Mouse (Mus musculus) hindbrain, postnatal 0 days (tissue): ENCODE measurements around the gene Zfp689. TPM values are rescaled to one million over a fixed set of nuclear protein-coding genes. Genes with fewer than 3 reads are reported as not detected.

Source experiments
- ATAC-seq: fragments of 200-750 bp; cut with Nextera tagmentation; 2 replicates; pipeline ENCODE4 v1.8.0; 2017; ENCODE audit warnings: mild to moderate bottlenecking, moderate TSS enrichment, moderate library complexity
- DNase-seq: peaks from one replicate; pipeline ENCODE4 v3.0.0-alpha.2; 2015; ENCODE audit warnings: low spot score
- H3K27ac ChIP-seq: fragments of 300-500 bp; sonication (generic); 2 replicates; pipeline ENCODE4 v1.5.1; 2014; ENCODE audit warnings: mild to moderate bottlenecking
- H3K27me3 ChIP-seq: fragments of 300-500 bp; sonication (generic); 2 replicates; pipeline ENCODE4 v1.6.1; 2014; ENCODE audit warnings: low read length, mixed read lengths; ENCODE audit not compliant: insufficient read depth
- H3K36me3 ChIP-seq: fragments of 300-500 bp; sonication (generic); 2 replicates; pipeline ENCODE4 v1.6.1; 2014; ENCODE audit warnings: low read length, mixed read lengths; ENCODE audit not compliant: insufficient read depth
- H3K4me1 ChIP-seq: fragments of 300-500 bp; sonication (generic); 2 replicates; pipeline ENCODE4 v1.6.1; 2014; ENCODE audit warnings: antibody characterized with exemption, low read length, mixed read lengths; ENCODE audit not compliant: insufficient read depth
- H3K4me2 ChIP-seq: fragments of 300-500 bp; sonication (generic); 2 replicates; pipeline ENCODE4 v1.6.1; 2014; ENCODE audit warnings: low read depth, mild to moderate bottlenecking, low read length, moderate library complexity, mixed read lengths
- H3K4me3 ChIP-seq: fragments of 300-500 bp; sonication (generic); 2 replicates; pipeline ENCODE4 v1.5.1; 2014; ENCODE audit warnings: low read length
- H3K9ac ChIP-seq: fragments of 300-500 bp; sonication (generic); replicated peaks from 2 replicates; pipeline ENCODE4 v1.6.1; 2014; ENCODE audit warnings: mild to moderate bottlenecking, low read length, moderate library complexity, mixed read lengths
- H3K9me3 ChIP-seq: fragments of 300-500 bp; sonication (generic); 2 replicates; pipeline ENCODE4 v1.6.1; 2016; ENCODE audit warnings: low read length, mixed read lengths
- CTCF ChIP-seq: IDR thresholded peaks from 2 replicates; pipeline ENCODE4 v1.5.1; 2016; ENCODE audit warnings: antibody characterized with exemption, control low read depth, low read depth
- WGBS: fragments of 180-500 bp; shearing (Covaris S2); extraction: QIAGEN DNeasy Blood & Tissue Kit; methylation state at CpG from one replicate; pipeline ENCODE4 v1.1.7; 2014; 5-methylcytosine and 5-hydroxymethylcytosine counted together
- microRNA-seq, 2 experiments: library from miRNA; unstranded; fragments of <30 nt; microRNA quantifications; one replicate each; pipeline ENCODE4; 2016
- polyA plus RNA-seq: library from polyadenylated mRNA; unstranded; fragments of >200 nt; fragmentation: Nextera tagmentation; extraction: Ambion mirVana; gene quantifications from 2 replicates; pipeline ENCODE4 v1.2.1, GENCODE M21; 2015
- total RNA-seq: library from RNA; depleted of rRNA; stranded (reverse); fragments of >200 nt; gene quantifications from 2 replicates; pipeline ENCODE4 v1.2.3, GENCODE M21; 2014; rRNA removed

Gene Zfp689
- total and polyA plus RNA-seq, 2 experiments from 2014 or later, result 7.7 to 8.6 TPM

- Histone ChIP-seq H3K9ac (no peak overlapping the region), H3K4me3 (no peak overlapping the region), H3K27ac (no peak overlapping the region), H3K4me1 (no peaks in the 10 kb centered on the region), H3K9me3 (no peaks in the 10 kb centered on the region), H3K27me3 (no peaks in the 10 kb centered on the region), H3K36me3 (no peaks in the 10 kb centered on the region), H3K4me2 (no peak overlapping the region)
- ATAC-seq (no peak), DNase-seq (no peak)
- 41% methylated on average over 2 of the region's 2 CpGs for WGBS
- TF ChIP-seq CTCF, result no peak
Observed at GRCm38 (mm10) chr7:127402980-127403379, 46.0 kb downstream of the Zfp689 start.

- no peak for TF ChIP-seq CTCF
- ATAC-seq (no peak), DNase-seq (no peak)
- H3K36me3 ChIP-seq, result no peaks in the 10 kb centered on the region
- 62% methylated on average over 3 of the region's 3 CpGs for WGBS
- H3K27ac ChIP-seq, result no peak overlapping the region
- no peaks in the 10 kb centered on the region for H3K27me3 ChIP-seq
- no peaks in the 10 kb centered on the region for H3K4me1 ChIP-seq
- H3K9ac ChIP-seq, result no peak overlapping the region
- no peak overlapping the region for H3K4me3 ChIP-seq
- no peak overlapping the region for H3K4me2 ChIP-seq
- H3K9me3 ChIP-seq, result no peaks in the 10 kb centered on the region
Observed at GRCm38 (mm10) chr7:127400355-127400754, 48.6 kb downstream of the Zfp689 start.

GRCm38 (mm10) chr7:127393944-127394333 lies 55.0 kb downstream of the Zfp689 start:
- WGBS, result 17% methylated on average over 7 of the region's 7 CpGs
- 0 out of 2 replicates have a peak, but pooled peaks cover 5% of the 10 kb centered on the region for H3K4me1 ChIP-seq
- no peak for TF ChIP-seq CTCF
- no peak; the same call in 1 of the 2 replicates for ATAC-seq
- H3K4me3 ChIP-seq, result peak overlapping the region; percentile 71
- no peaks in the 10 kb centered on the region for H3K36me3 ChIP-seq
- H3K9me3 ChIP-seq, result no peaks in the 10 kb centered on the region
- peak overlapping the region; percentile 62 for H3K27ac ChIP-seq
- H3K4me2 ChIP-seq, result peak overlapping the region; percentile 81
- no peaks in the 10 kb centered on the region for H3K27me3 ChIP-seq
- no peak for DNase-seq
- peak overlapping the region; percentile 90 for H3K9ac ChIP-seq

- DNase-seq (peak; percentile 99), ATAC-seq (peak; percentile 96)
- Histone ChIP-seq H3K27me3 (no peaks in the 10 kb centered on the region), H3K4me2 (peak within 1 kb of the TSS; percentile 81), H3K36me3 (no peaks in the 10 kb centered on the region), H3K4me3 (peak within 1 kb of the TSS; percentile 71), H3K9ac (peak within 1 kb of the TSS; percentile 90), H3K4me1 (0 out of 2 replicates have a peak, but pooled peaks cover 5% of the 10 kb centered on the region), H3K27ac (peak within 1 kb of the TSS; percentile 89), H3K9me3 (no peaks in the 10 kb centered on the region)
- WGBS, result under 1% methylated on average over 45 of the region's 45 CpGs
- no peak for TF ChIP-seq CTCF
Observed at GRCm38 (mm10) chr7:127393157-127393943, 55.6 kb downstream of the Zfp689 start, which contains the start of gene E430018J23Rik. E430018J23Rik (minus strand) TSS chr7:127393629.

GRCm38 (mm10) chr7:127392251-127392824 lies 56.6 kb downstream of the Zfp689 start:
- no peak for DNase-seq
- no peaks in the 10 kb centered on the region for H3K9me3 ChIP-seq
- 0 out of 2 replicates have a peak, but pooled peaks cover 5% of the 10 kb centered on the region for H3K4me1 ChIP-seq
- peak overlapping the region; percentile 90 for H3K9ac ChIP-seq
- ATAC-seq, result 0 out of 2 replicates have a peak, but pooled peaks have one; percentile 3
- TF ChIP-seq CTCF, result no peak
- H3K27me3 ChIP-seq, result no peaks in the 10 kb centered on the region
- H3K4me2 ChIP-seq, result peak overlapping the region; percentile 81
- H3K4me3 ChIP-seq, result peak overlapping the region; percentile 71
- 0 out of 2 replicates have a peak overlapping the region, but pooled peaks have one; percentile 89 for H3K27ac ChIP-seq
- no peaks in the 10 kb centered on the region for H3K36me3 ChIP-seq
- WGBS, result 80% methylated on average over 8 of the region's 8 CpGs

Small RNA genes within 50 kb of the gene (microRNA-seq; reads per million reads assigned to microRNA genes)
- gene Gm47278, result 0 reads per million in 2 experiments
- 0 to 0.35 reads per million in 2 experiments for gene Mir7060

Other genes starting within 250 kb of the Zfp689 start
- gene Tbc1d10b, start 240.7 kb downstream of the Zfp689 start, total RNA-seq, result 68.6 and 69.4 TPM in 2 replicates
- 25.4 and 28.1 TPM in 2 replicates for gene Tbc1d10b, start 240.7 kb downstream of the Zfp689 start, polyA plus RNA-seq
- 15.5 TPM in 1 of 2 replicates, not detected in the other for gene Mylpf, start 240.3 kb downstream of the Zfp689 start, total RNA-seq
- gene Mylpf, start 240.3 kb downstream of the Zfp689 start, polyA plus RNA-seq, result 3.0 and 3.1 TPM in 2 replicates
- gene Zfp553, start 216.1 kb downstream of the Zfp689 start, total RNA-seq, result 41.0 and 43.3 TPM in 2 replicates
- gene Zfp553, start 216.1 kb downstream of the Zfp689 start, polyA plus RNA-seq, result 31.7 and 33.9 TPM in 2 replicates
- 4.6 and 5.0 TPM in 2 replicates for gene Sept1, start 216.0 kb downstream of the Zfp689 start, total RNA-seq
- 3.8 and 5.2 TPM in 2 replicates for gene Sept1, start 216.0 kb downstream of the Zfp689 start, polyA plus RNA-seq
- gene Zfp771, start 204.9 kb downstream of the Zfp689 start, total RNA-seq, result 101 and 108 TPM in 2 replicates
- gene Zfp771, start 204.9 kb downstream of the Zfp689 start, polyA plus RNA-seq, result 89.0 and 89.2 TPM in 2 replicates
- gene Dctpp1, start 188.4 kb downstream of the Zfp689 start, total RNA-seq, result 94.1 and 102 TPM in 2 replicates
- gene Dctpp1, start 188.4 kb downstream of the Zfp689 start, polyA plus RNA-seq, result 112 and 119 TPM in 2 replicates
- 80.3 and 83.2 TPM in 2 replicates for gene Sephs2, start 175.1 kb downstream of the Zfp689 start, total RNA-seq
- 79.9 and 83.9 TPM in 2 replicates for gene Sephs2, start 175.1 kb downstream of the Zfp689 start, polyA plus RNA-seq
- 0.11 TPM in 1 of 2 replicates, not detected in the other for gene Itgal, start 152.9 kb downstream of the Zfp689 start, total RNA-seq
- gene Itgal, start 152.9 kb downstream of the Zfp689 start, polyA plus RNA-seq, result 0.10 and 0.26 TPM in 2 replicates
- gene Zfp768, start 103.6 kb downstream of the Zfp689 start, total RNA-seq, result 47.7 and 53.6 TPM in 2 replicates
- gene Zfp768, start 103.6 kb downstream of the Zfp689 start, polyA plus RNA-seq, result 13.4 and 15.7 TPM in 2 replicates
- 7.9 and 10.0 TPM in 2 replicates for gene Zfp747, start 73.1 kb downstream of the Zfp689 start, total RNA-seq
- 4.0 and 4.5 TPM in 2 replicates for gene Zfp747, start 73.1 kb downstream of the Zfp689 start, polyA plus RNA-seq
- gene 9130019O22Rik, start 62.0 kb downstream of the Zfp689 start, total RNA-seq, result 2.7 and 5.5 TPM in 2 replicates
- 1.2 and 1.8 TPM in 2 replicates for gene 9130019O22Rik, start 62.0 kb downstream of the Zfp689 start, polyA plus RNA-seq
- 13.8 and 15.5 TPM in 2 replicates for gene E430018J23Rik, start 55.5 kb downstream of the Zfp689 start, total RNA-seq
- gene E430018J23Rik, start 55.5 kb downstream of the Zfp689 start, polyA plus RNA-seq, result 1.8 and 2.2 TPM in 2 replicates
- gene Zfp764, start 42.3 kb downstream of the Zfp689 start, total RNA-seq, result 4.0 and 5.0 TPM in 2 replicates
- 2.7 and 3.0 TPM in 2 replicates for gene Zfp764, start 42.3 kb downstream of the Zfp689 start, polyA plus RNA-seq
- gene Zfp688, start 27.1 kb downstream of the Zfp689 start, total RNA-seq, result 15.0 and 22.1 TPM in 2 replicates
- 31.7 and 33.2 TPM in 2 replicates for gene Zfp688, start 27.1 kb downstream of the Zfp689 start, polyA plus RNA-seq
- 57.2 and 58.5 TPM in 2 replicates for gene Prr14, start 10.5 kb upstream of the Zfp689 start, total RNA-seq
- gene Prr14, start 10.5 kb upstream of the Zfp689 start, polyA plus RNA-seq, result 27.0 and 31.4 TPM in 2 replicates
- gene Fbrs, start 30.0 kb upstream of the Zfp689 start, total RNA-seq, result 36.6 and 40.7 TPM in 2 replicates
- gene Fbrs, start 30.0 kb upstream of the Zfp689 start, polyA plus RNA-seq, result 10.4 and 12.1 TPM in 2 replicates
- gene Srcap, start 62.8 kb upstream of the Zfp689 start, total RNA-seq, result 49.0 and 174 TPM in 2 replicates
- gene Srcap, start 62.8 kb upstream of the Zfp689 start, polyA plus RNA-seq, result 29.4 and 29.7 TPM in 2 replicates
- gene Gm42715, start 70.4 kb upstream of the Zfp689 start, total RNA-seq, result 18.9 and 27.6 TPM in 2 replicates
- 11.1 and 11.2 TPM in 2 replicates for gene Gm42715, start 70.4 kb upstream of the Zfp689 start, polyA plus RNA-seq
- gene Tmem265, start 112.2 kb upstream of the Zfp689 start, total RNA-seq, result 5.7 and 20.5 TPM in 2 replicates
- 7.1 and 9.2 TPM in 2 replicates for gene Tmem265, start 112.2 kb upstream of the Zfp689 start, polyA plus RNA-seq
- 63.1 and 71.4 TPM in 2 replicates for gene Phkg2, start 124.2 kb upstream of the Zfp689 start, total RNA-seq
- 58.2 and 65.0 TPM in 2 replicates for gene Phkg2, start 124.2 kb upstream of the Zfp689 start, polyA plus RNA-seq
- gene Ccdc189, start 139.4 kb upstream of the Zfp689 start, total RNA-seq, result 9.0 and 10.9 TPM in 2 replicates
- 9.2 and 11.2 TPM in 2 replicates for gene Ccdc189, start 139.4 kb upstream of the Zfp689 start, polyA plus RNA-seq
- gene Rnf40, start 139.6 kb upstream of the Zfp689 start, total RNA-seq, result 33.6 and 34.6 TPM in 2 replicates
- gene Rnf40, start 139.6 kb upstream of the Zfp689 start, polyA plus RNA-seq, result 35.6 and 36.2 TPM in 2 replicates
- 36.2 and 40.0 TPM in 2 replicates for gene Zfp629, start 166.6 kb upstream of the Zfp689 start, total RNA-seq
- gene Zfp629, start 166.6 kb upstream of the Zfp689 start, polyA plus RNA-seq, result 12.1 and 12.3 TPM in 2 replicates